Mouse (Mus musculus) heart, embryonic 16.5 days (tissue): ENCODE measurements around the gene Prima1. TPM values are rescaled to one million over a fixed set of nuclear protein-coding genes. Genes with fewer than 3 reads are reported as not detected.

Source experiments
- ATAC-seq: fragments of 200-750 bp; cut with Nextera tagmentation; replicated peaks from 2 replicates; pipeline ENCODE4 v1.8.0; 2017; ENCODE audit warnings: moderate number of reproducible peaks; ENCODE audit not compliant: insufficient read depth, low FRiP score; ENCODE audit errors: extremely low read depth
- H3K27ac ChIP-seq: fragments of 300-500 bp; sonication (generic); 2 replicates; pipeline ENCODE4 v1.5.1; 2014; ENCODE audit warnings: mild to moderate bottlenecking, low read length, control low read depth, moderate library complexity
- H3K27me3 ChIP-seq: fragments of 300-500 bp; sonication (generic); 2 replicates; pipeline ENCODE4 v1.6.1; 2014; ENCODE audit warnings: low read length, mixed read lengths; ENCODE audit not compliant: control insufficient read depth, insufficient read depth
- H3K36me3 ChIP-seq: fragments of 300-500 bp; sonication (generic); 2 replicates; pipeline ENCODE4 v1.6.1; 2014; ENCODE audit not compliant: control insufficient read depth, insufficient read depth
- H3K4me1 ChIP-seq: fragments of 300-500 bp; sonication (generic); 2 replicates; pipeline ENCODE4 v1.6.1; 2014; ENCODE audit warnings: low read length, mixed read lengths; ENCODE audit not compliant: control insufficient read depth, insufficient read depth
- H3K4me2 ChIP-seq: fragments of 300-500 bp; sonication (generic); 2 replicates; pipeline ENCODE4 v1.6.1; 2014; ENCODE audit warnings: low read depth, mild to moderate bottlenecking, control low read depth, low read length
- H3K4me3 ChIP-seq: fragments of 300-500 bp; sonication (generic); 2 replicates; pipeline ENCODE4 v1.5.1; 2014; ENCODE audit warnings: mild to moderate bottlenecking, control low read depth, low read length
- H3K9ac ChIP-seq: fragments of 300-500 bp; sonication (generic); 2 replicates; pipeline ENCODE4 v1.6.1; 2014; ENCODE audit warnings: low read length, control low read depth
- H3K9me3 ChIP-seq: fragments of 300-500 bp; sonication (generic); replicated peaks from 2 replicates; pipeline ENCODE4 v1.6.1; 2016; ENCODE audit warnings: low read length; ENCODE audit not compliant: control insufficient read depth
- WGBS: fragments of 180-500 bp; shearing (Covaris S2); extraction: QIAGEN DNeasy Blood & Tissue Kit; methylation state at CpG from one replicate; pipeline ENCODE4 v1.1.7; 2014; 5-methylcytosine and 5-hydroxymethylcytosine counted together
- polyA plus RNA-seq: library from polyadenylated mRNA; unstranded; fragments of >200 nt; fragmentation: Nextera tagmentation; extraction: Ambion mirVana; gene quantifications from 2 replicates; pipeline ENCODE4 v1.2.1, GENCODE M21; 2015

Prima1 gene
- polyA plus RNA-seq, 1 experiment from 2014 or later: 0.17 TPM

- H3K4me3 ChIP-seq: peak overlapping the region; percentile 73
- H3K36me3 ChIP-seq: no peaks in the 10 kb centered on the region
- H3K27me3 ChIP-seq: peaks cover 57% of the 10 kb centered on the region
- H3K4me2 ChIP-seq: peak overlapping the region; percentile 97
- 0 out of 2 replicates have a peak, but pooled peaks have one; percentile 10 for ATAC-seq
- H3K4me1 ChIP-seq: no peaks in the 10 kb centered on the region
- H3K27ac ChIP-seq: no peak overlapping the region
- peak overlapping the region; percentile 80 for H3K9ac ChIP-seq
- WGBS: 14% methylated on average over 36 of the region's 36 CpGs
- H3K9me3 ChIP-seq: no peaks in the 10 kb centered on the region
Observed at GRCm38 (mm10) chr12:103241311-103242082, 453 bp downstream of the Prima1 start.

GRCm38 (mm10) chr12:103238924-103239460, 3.0 kb downstream of the Prima1 start:
- Histone ChIP-seq H3K4me3 (no peak overlapping the region), H3K9ac (no peak overlapping the region), H3K9me3 (no peaks in the 10 kb centered on the region), H3K4me1 (no peaks in the 10 kb centered on the region), H3K4me2 (no peak overlapping the region), H3K36me3 (no peaks in the 10 kb centered on the region), H3K27ac (no peak overlapping the region), H3K27me3 (peaks cover 49% of the 10 kb centered on the region)
- ATAC-seq: no peak
- 31% methylated on average over 7 of the region's 7 CpGs for WGBS

GRCm38 (mm10) chr12:103235856-103236255, 6.1 kb downstream of the Prima1 start:
- Histone ChIP-seq H3K4me3 (no peak overlapping the region), H3K4me1 (no peaks in the 10 kb centered on the region), H3K27ac (no peak overlapping the region), H3K27me3 (peaks cover 20% of the 10 kb centered on the region), H3K4me2 (no peak overlapping the region), H3K9me3 (no peaks in the 10 kb centered on the region), H3K9ac (no peak overlapping the region), H3K36me3 (no peaks in the 10 kb centered on the region)
- ATAC-seq: no peak
- WGBS: 65% methylated on average over 2 of the region's 2 CpGs

GRCm38 (mm10) chr12:103235251-103235650, 6.7 kb downstream of the Prima1 start:
- 77% methylated on average over 10 of the region's 10 CpGs for WGBS
- Histone ChIP-seq H3K27me3 (peaks cover 14% of the 10 kb centered on the region), H3K4me3 (no peak overlapping the region), H3K9me3 (no peaks in the 10 kb centered on the region), H3K27ac (no peak overlapping the region), H3K9ac (no peak overlapping the region), H3K36me3 (no peaks in the 10 kb centered on the region), H3K4me2 (no peak overlapping the region), H3K4me1 (no peaks in the 10 kb centered on the region)
- no peak for ATAC-seq

- H3K27me3 ChIP-seq: no peaks in the 10 kb centered on the region
- H3K4me1 ChIP-seq: no peaks in the 10 kb centered on the region
- H3K9ac ChIP-seq: no peak overlapping the region
- no peak overlapping the region for H3K4me2 ChIP-seq
- H3K36me3 ChIP-seq: no peaks in the 10 kb centered on the region
- H3K9me3 ChIP-seq: no peaks in the 10 kb centered on the region
- WGBS: 57% methylated on average over 4 of the region's 4 CpGs
- H3K27ac ChIP-seq: no peak overlapping the region
- H3K4me3 ChIP-seq: no peak overlapping the region
- no peak for ATAC-seq
Observed at GRCm38 (mm10) chr12:103229058-103229457, 12.9 kb downstream of the Prima1 start.

GRCm38 (mm10) chr12:103226121-103226520, 15.8 kb downstream of the Prima1 start:
- Histone ChIP-seq H3K4me1 (no peaks in the 10 kb centered on the region; the same call in 1 of the 2 replicates), H3K36me3 (no peaks in the 10 kb centered on the region), H3K27me3 (0 out of 2 replicates have a peak, but pooled peaks cover under 1% of the 10 kb centered on the region), H3K9me3 (no peaks in the 10 kb centered on the region), H3K4me3 (no peak overlapping the region), H3K4me2 (no peak overlapping the region), H3K27ac (no peak overlapping the region), H3K9ac (no peak overlapping the region)
- no peak for ATAC-seq
- 79% methylated on average over 4 of the region's 4 CpGs for WGBS

- no peak overlapping the region for H3K9ac ChIP-seq
- whole genome bisulfite sequencing: 89% methylated on average over 9 of the region's 9 CpGs
- H3K4me2 ChIP-seq: no peak overlapping the region
- H3K9me3 ChIP-seq: no peaks in the 10 kb centered on the region
- no peak for ATAC-seq
- H3K36me3 ChIP-seq: no peaks in the 10 kb centered on the region
- H3K4me1 ChIP-seq: no peaks in the 10 kb centered on the region; the same call in 1 of the 2 replicates
- H3K27me3 ChIP-seq: 0 out of 2 replicates have a peak, but pooled peaks cover 3% of the 10 kb centered on the region
- H3K4me3 ChIP-seq: no peak overlapping the region
- no peak overlapping the region for H3K27ac ChIP-seq
Observed at GRCm38 (mm10) chr12:103223671-103224070, 18.3 kb downstream of the Prima1 start.

- Histone ChIP-seq H3K27ac (no peak overlapping the region), H3K36me3 (no peaks in the 10 kb centered on the region), H3K9ac (no peak overlapping the region), H3K4me3 (no peak overlapping the region), H3K9me3 (no peaks in the 10 kb centered on the region), H3K27me3 (peaks cover 2% of the 10 kb centered on the region; the same call in 1 of the 2 replicates), H3K4me2 (no peak overlapping the region), H3K4me1 (peaks cover 15% of the 10 kb centered on the region)
- no peak for ATAC-seq
- WGBS: 67% methylated on average over 6 of the region's 6 CpGs
Observed at GRCm38 (mm10) chr12:103215877-103216610, 25.9 kb downstream of the Prima1 start.

GRCm38 (mm10) chr12:103214797-103215196, 27.2 kb downstream of the Prima1 start:
- 81% methylated on average over 2 of the region's 2 CpGs for WGBS
- H3K27ac ChIP-seq: no peak overlapping the region

More at GRCm38 (mm10) chr12:103214797-103215196, 27.2 kb downstream of the Prima1 start:
- no peaks in the 10 kb centered on the region for H3K36me3 ChIP-seq
- no peaks in the 10 kb centered on the region for H3K9me3 ChIP-seq
- H3K4me1 ChIP-seq: peaks cover 15% of the 10 kb centered on the region
- no peak overlapping the region for H3K9ac ChIP-seq
- ATAC-seq: no peak
- no peak overlapping the region for H3K4me3 ChIP-seq
- no peaks in the 10 kb centered on the region; the same call in 1 of the 2 replicates for H3K27me3 ChIP-seq
- H3K4me2 ChIP-seq: no peak overlapping the region; the same call in 1 of the 2 replicates
